Mouse (Mus musculus): ENCODE measurements around the gene Ddx43.

DNA sequence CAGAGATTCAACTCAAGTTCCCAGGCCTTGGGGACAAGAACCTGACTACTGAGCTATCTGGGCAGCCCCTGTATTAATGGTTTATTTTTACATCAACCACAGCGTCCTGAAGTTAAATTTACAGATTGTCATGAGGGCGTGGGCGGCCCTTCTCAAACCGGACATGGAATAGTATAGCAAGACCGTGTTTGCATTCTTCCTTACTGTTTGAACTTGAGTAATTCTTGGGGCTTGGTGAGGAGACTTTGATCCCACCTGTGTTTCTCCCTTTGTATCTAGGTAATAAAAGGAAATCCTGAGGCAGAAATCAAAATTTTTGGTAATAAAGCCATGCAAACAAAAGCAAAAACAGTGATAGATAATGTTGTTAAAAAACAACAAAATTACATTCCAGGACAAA is 5.0 kb downstream of the Ddx43 start:
- TF ChIP-seq CTCF (IDR thresholded peaks at IDR 0.05; ENCODE audit: extremely low read depth, insufficient read length, insufficient replicate concordance, low read depth, low read length) (no peak), POLR2A (IDR thresholded peaks at IDR 0.05; ENCODE audit: low read depth, low read length) (no peak)
